Mouse (Mus musculus): ENCODE measurements around the gene Cep41. TPM values are rescaled to one million over a fixed set of nuclear protein-coding genes. Genes with fewer than 3 reads are reported as not detected.

Gene Cep41
- polyA plus RNA-seq, 1 experiment: 2.9 TPM

DNA sequence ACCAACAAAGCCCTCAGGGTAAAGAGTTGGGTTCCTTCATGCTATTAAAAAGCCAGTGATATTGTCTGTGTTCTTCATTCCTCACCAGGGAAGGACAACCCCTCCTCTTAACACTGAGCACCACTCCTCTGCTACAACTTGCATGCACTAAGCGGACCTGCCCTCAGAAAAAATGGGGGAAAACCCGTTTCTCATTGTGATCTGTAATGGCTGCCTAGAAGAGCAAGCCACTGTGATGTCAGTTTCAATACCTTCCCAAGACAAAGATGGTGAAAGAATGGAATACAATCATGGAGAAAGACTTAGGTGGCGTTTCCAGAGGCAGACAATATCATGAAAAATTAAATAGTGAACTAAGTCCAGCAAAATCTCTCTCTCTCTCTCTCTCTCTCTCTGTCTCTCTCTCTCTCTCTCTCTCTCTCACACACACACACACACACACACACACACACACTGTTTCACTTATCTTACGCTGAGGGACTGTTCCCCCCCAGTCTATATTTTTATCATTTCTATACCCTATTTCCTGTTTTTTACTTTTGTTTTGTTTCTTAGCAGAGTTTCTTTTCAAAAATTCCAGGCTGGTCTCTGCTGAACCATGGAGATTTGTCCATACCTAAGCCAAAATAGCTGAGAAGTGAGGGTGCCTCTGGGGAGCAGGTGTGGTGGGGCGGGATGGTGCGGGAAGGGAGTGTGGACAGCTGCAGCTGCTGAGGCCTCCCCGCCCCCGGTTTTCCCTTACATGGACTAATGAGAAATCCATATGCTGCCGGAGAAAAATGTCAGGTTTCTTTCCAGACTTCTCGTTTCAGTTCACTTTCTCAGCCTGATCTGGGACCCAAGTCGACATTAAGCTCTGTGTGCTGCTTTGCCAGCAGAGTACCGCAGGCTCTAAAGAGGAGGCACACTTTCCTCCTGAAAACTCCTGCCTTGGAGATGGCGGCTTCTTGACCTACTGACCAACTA lies 11.3 kb downstream of the Cep41 start:
- no peaks in the 10 kb centered on the region for H3K4me1 ChIP-seq (ENCODE audit: control insufficient read depth, insufficient read depth, insufficient read length)
- H3K27me3 ChIP-seq (ENCODE audit: control insufficient read depth, insufficient read depth, low read length): no peaks in the 10 kb centered on the region
- no peak overlapping the region for H3K27ac ChIP-seq (ENCODE audit: insufficient read depth, low read length)
- no peak for DNase-seq (ENCODE audit: low read depth in 1 of 2, low spot score in 2 of 2)
- 79% methylated on average over 13 of the region's 13 CpGs for WGBS
- no peaks in the 10 kb centered on the region for H3K36me3 ChIP-seq (ENCODE audit: control insufficient read depth, insufficient read depth, low read length)
- H3K4me3 ChIP-seq (ENCODE audit: extremely low read depth, insufficient read depth, insufficient read length): no peak overlapping the region
- TF ChIP-seq CTCF (IDR thresholded peaks at IDR 0.05; ENCODE audit: extremely low read depth, insufficient read depth, insufficient read length, insufficient replicate concordance): no peak

DNA sequence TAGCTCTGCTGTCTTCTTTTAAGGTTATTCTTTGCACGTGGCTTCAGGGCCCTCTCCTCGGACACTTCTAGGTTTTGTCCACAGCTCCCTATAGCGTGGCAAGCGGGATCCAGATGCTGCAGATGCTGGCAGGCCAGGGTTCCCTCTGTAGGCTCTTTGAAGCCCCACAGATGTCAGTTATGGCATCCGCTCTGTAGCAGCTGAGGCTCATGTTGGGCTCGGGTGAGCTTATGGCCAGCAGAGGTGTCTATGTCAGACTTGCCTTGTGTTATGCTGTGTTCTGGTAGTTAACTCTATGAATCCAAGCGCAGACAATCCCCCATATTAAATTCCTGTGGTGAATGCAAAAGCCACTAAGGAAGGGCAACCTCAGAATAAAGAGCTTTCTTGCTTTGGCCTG lies 13.1 kb downstream of the Cep41 start:
- Histone ChIP-seq H3K4me1 (ENCODE audit: control insufficient read depth, insufficient read depth, insufficient read length) (no peaks in the 10 kb centered on the region), H3K27ac (ENCODE audit: insufficient read depth, low read length) (no peak overlapping the region), H3K4me3 (ENCODE audit: extremely low read depth, insufficient read depth, insufficient read length) (no peak overlapping the region), H3K36me3 (ENCODE audit: control insufficient read depth, insufficient read depth, low read length) (no peaks in the 10 kb centered on the region), H3K27me3 (ENCODE audit: control insufficient read depth, insufficient read depth, low read length) (no peaks in the 10 kb centered on the region)
- WGBS: 93% methylated on average over 7 of the region's 7 CpGs
- no peak for DNase-seq (ENCODE audit: low read depth in 1 of 2, low spot score in 2 of 2)
- TF ChIP-seq POLR2A (IDR thresholded peaks at IDR 0.05; ENCODE audit: low read depth, low read length) (no peak), CTCF (IDR thresholded peaks at IDR 0.05; ENCODE audit: extremely low read depth, insufficient read depth, insufficient read length, insufficient replicate concordance) (no peak)

DNA sequence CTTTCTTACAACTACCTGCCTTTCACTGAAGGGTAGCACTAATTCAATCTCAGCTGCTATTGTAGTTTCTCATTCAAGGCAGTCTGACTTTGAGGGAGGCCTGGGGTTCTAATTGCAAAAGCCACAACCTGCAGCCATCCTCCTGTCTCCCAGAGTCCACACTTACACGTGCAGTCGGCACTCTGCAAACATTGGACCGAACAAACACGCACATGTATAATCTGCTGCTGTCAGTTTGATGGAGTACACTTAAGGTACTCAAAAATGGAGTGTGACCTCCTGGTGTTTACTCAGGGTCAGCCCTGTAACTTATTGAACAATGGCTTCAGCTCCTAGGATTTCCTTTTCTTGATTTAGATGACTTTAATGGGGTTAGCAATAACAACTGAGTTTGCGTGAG lies 14.0 kb downstream of the Cep41 start:
- H3K36me3 ChIP-seq (ENCODE audit: control insufficient read depth, insufficient read depth, low read length): no peaks in the 10 kb centered on the region
- H3K27ac ChIP-seq (ENCODE audit: insufficient read depth, low read length): no peak overlapping the region
- 94% methylated on average over 5 of the region's 5 CpGs for WGBS
- TF ChIP-seq CTCF (IDR thresholded peaks at IDR 0.05; ENCODE audit: extremely low read depth, insufficient read depth, insufficient read length, insufficient replicate concordance): no peak
- TF ChIP-seq POLR2A (IDR thresholded peaks at IDR 0.05; ENCODE audit: low read depth, low read length): no peak
- H3K4me3 ChIP-seq (ENCODE audit: extremely low read depth, insufficient read depth, insufficient read length): no peak overlapping the region
- no peak for DNase-seq (ENCODE audit: low read depth in 1 of 2, low spot score in 2 of 2)
- no peaks in the 10 kb centered on the region for H3K4me1 ChIP-seq (ENCODE audit: control insufficient read depth, insufficient read depth, insufficient read length)
- H3K27me3 ChIP-seq (ENCODE audit: control insufficient read depth, insufficient read depth, low read length): no peaks in the 10 kb centered on the region

DNA sequence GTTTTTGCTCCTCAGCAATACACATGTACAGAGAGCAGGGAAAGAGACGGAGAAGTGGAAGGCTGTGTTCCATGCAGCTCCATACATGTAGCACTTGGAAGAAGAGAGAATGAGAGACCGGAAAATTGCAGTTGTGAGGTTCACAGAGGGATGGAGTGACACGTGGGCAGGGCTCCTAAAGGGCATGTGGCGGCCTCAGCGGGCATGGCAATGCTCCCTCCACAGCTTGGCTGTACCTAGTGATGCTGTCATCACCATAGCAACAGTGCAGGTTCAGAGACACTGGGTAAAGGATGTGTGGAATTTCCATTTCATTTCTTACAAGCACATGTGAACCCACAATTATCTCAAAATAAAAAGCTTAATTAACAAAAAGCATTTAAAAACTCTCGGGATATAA lies 15.1 kb downstream of the Cep41 start:
- Histone ChIP-seq H3K36me3 (ENCODE audit: control insufficient read depth, insufficient read depth, low read length) (no peaks in the 10 kb centered on the region), H3K4me1 (ENCODE audit: control insufficient read depth, insufficient read depth, insufficient read length) (no peaks in the 10 kb centered on the region), H3K27me3 (ENCODE audit: control insufficient read depth, insufficient read depth, low read length) (no peaks in the 10 kb centered on the region), H3K4me3 (ENCODE audit: extremely low read depth, insufficient read depth, insufficient read length) (no peak overlapping the region), H3K27ac (ENCODE audit: insufficient read depth, low read length) (no peak overlapping the region)
- no peak for DNase-seq (ENCODE audit: low read depth in 1 of 2, low spot score in 2 of 2)
- no peak for TF ChIP-seq POLR2A (IDR thresholded peaks at IDR 0.05; ENCODE audit: low read depth, low read length)
- TF ChIP-seq CTCF (IDR thresholded peaks at IDR 0.05; ENCODE audit: extremely low read depth, insufficient read depth, insufficient read length, insufficient replicate concordance): no peak
- WGBS: 91% methylated on average over 6 of the region's 6 CpGs

DNA sequence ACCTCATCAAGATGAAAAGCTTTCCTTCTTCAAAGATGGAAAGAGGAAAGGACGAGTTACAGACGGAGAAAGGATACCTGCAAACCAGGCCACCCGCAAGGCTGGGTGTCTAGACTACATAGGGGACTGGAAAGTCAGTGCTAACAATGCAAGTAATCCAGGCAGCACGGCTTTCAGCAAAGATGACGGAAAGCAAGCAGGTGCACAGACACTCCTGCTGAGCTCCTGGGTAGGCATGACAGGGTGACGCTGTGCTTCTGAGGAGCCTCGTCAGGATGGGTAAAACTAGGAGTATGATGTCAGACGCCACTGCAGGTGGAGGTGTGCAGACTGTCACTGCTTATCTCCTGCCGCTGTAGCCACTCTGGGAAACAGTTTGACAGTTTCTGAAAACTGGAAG lies 16.0 kb downstream of the Cep41 start:
- 94% methylated on average over 9 of the region's 9 CpGs for WGBS
- H3K4me1 ChIP-seq (ENCODE audit: control insufficient read depth, insufficient read depth, insufficient read length): no peaks in the 10 kb centered on the region
- TF ChIP-seq POLR2A (IDR thresholded peaks at IDR 0.05; ENCODE audit: low read depth, low read length) (no peak), CTCF (IDR thresholded peaks at IDR 0.05; ENCODE audit: extremely low read depth, insufficient read depth, insufficient read length, insufficient replicate concordance) (no peak)
- no peaks in the 10 kb centered on the region for H3K27me3 ChIP-seq (ENCODE audit: control insufficient read depth, insufficient read depth, low read length)
- DNase-seq (ENCODE audit: low read depth in 1 of 2, low spot score in 2 of 2): no peak
- no peak overlapping the region for H3K4me3 ChIP-seq (ENCODE audit: extremely low read depth, insufficient read depth, insufficient read length)
- no peak overlapping the region for H3K27ac ChIP-seq (ENCODE audit: insufficient read depth, low read length)
- H3K36me3 ChIP-seq (ENCODE audit: control insufficient read depth, insufficient read depth, low read length): no peaks in the 10 kb centered on the region

DNA sequence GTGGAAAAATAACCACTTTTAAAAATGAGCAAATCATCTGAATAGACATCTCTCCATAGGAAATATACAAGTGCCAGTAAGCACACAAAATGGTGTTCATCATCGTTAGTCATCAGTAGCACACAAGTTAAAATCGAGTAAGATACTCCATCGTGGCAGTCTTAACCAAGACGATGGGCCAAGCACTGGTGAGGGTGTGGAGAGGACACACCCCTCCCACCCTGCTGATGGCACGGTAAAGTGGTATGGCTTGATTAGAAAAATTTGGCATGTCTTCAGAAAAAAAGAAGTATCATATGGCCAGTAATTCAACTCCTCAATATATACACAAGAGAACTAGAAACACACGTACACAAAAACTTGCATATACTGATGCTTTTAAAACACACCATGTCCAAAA lies 17.0 kb downstream of the Cep41 start:
- no peaks in the 10 kb centered on the region for H3K27me3 ChIP-seq (ENCODE audit: control insufficient read depth, insufficient read depth, low read length)
- no peak for DNase-seq (ENCODE audit: low read depth in 1 of 2, low spot score in 2 of 2)
- H3K27ac ChIP-seq (ENCODE audit: insufficient read depth, low read length): no peak overlapping the region
- TF ChIP-seq POLR2A (IDR thresholded peaks at IDR 0.05; ENCODE audit: low read depth, low read length) (no peak), CTCF (IDR thresholded peaks at IDR 0.05; ENCODE audit: extremely low read depth, insufficient read depth, insufficient read length, insufficient replicate concordance) (no peak)
- no peak overlapping the region for H3K4me3 ChIP-seq (ENCODE audit: extremely low read depth, insufficient read depth, insufficient read length)
- no peaks in the 10 kb centered on the region for H3K4me1 ChIP-seq (ENCODE audit: control insufficient read depth, insufficient read depth, insufficient read length)
- no peaks in the 10 kb centered on the region for H3K36me3 ChIP-seq (ENCODE audit: control insufficient read depth, insufficient read depth, low read length)
- WGBS: 79% methylated on average over 6 of the region's 6 CpGs

DNA sequence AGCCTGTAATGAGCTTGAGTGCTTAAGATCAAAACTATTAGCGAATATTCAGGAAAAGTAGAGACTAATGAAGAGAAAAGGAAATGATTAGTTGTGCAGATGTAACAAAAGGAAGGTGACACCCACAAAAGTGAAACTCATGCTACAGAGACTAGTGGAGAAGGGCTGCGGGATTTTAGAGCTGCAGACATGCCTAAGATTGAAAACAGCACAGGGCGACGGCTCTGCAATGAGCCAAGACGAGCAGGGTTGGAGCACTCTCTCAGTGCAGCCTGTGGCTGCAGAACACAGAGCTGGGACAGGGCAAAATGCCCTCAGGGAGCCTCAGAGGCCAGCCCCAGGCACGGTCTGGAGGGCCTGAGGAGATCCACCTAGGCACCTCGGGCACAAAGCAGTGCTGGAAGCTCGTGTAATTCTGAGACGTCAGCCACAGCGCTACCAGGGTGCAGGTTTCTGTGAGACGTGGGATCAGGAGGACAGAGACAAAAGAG lies 18.2 kb downstream of the Cep41 start:
- TF ChIP-seq CTCF (IDR thresholded peaks at IDR 0.05; ENCODE audit: extremely low read depth, insufficient read depth, insufficient read length, insufficient replicate concordance) (no peak), POLR2A (IDR thresholded peaks at IDR 0.05; ENCODE audit: low read depth, low read length) (no peak)
- no peak overlapping the region for H3K4me3 ChIP-seq (ENCODE audit: extremely low read depth, insufficient read depth, insufficient read length)
- WGBS: 52% methylated on average over 11 of the region's 11 CpGs
- no peak for DNase-seq (ENCODE audit: low read depth in 1 of 2, low spot score in 2 of 2)
- H3K4me1 ChIP-seq (ENCODE audit: control insufficient read depth, insufficient read depth, insufficient read length): no peaks in the 10 kb centered on the region
- H3K27ac ChIP-seq (ENCODE audit: insufficient read depth, low read length): no peak overlapping the region
- H3K27me3 ChIP-seq (ENCODE audit: control insufficient read depth, insufficient read depth, low read length): no peaks in the 10 kb centered on the region
- H3K36me3 ChIP-seq (ENCODE audit: control insufficient read depth, insufficient read depth, low read length): no peaks in the 10 kb centered on the region
